Mouse (Mus musculus) neural tube, embryonic 13.5 days (tissue): Measurements from ENCODE around the gene Ssxb1. TPM values are rescaled to one million over a fixed set of nuclear protein-coding genes. Genes with fewer than 3 reads are reported as not detected.
"Not testable (repeated sequence)": the region's sequence is repeated elsewhere in the genome, so short reads cannot be mapped to it uniquely, and the experiment has no call there.

Source experiments
- ATAC-seq: fragments of 200-750 bp; cut with Nextera tagmentation; 2 replicates; pipeline ENCODE4 v1.8.0; 2017; ENCODE audit warnings: low read depth, mild to moderate bottlenecking, moderate TSS enrichment, moderate library complexity
- H3K27ac ChIP-seq: fragments of 300-500 bp; sonication (generic); replicated peaks from 2 replicates; pipeline ENCODE4 v1.5.1; 2015; ENCODE audit warnings: moderate library complexity, mild to moderate bottlenecking, inconsistent platforms
- H3K27me3 ChIP-seq: fragments of 300-500 bp; sonication (generic); 2 replicates; pipeline ENCODE4 v1.6.1; 2015; ENCODE audit warnings: mild to moderate bottlenecking, inconsistent platforms
- H3K36me3 ChIP-seq: fragments of 300-500 bp; sonication (generic); 2 replicates; pipeline ENCODE4 v1.6.1; 2015; ENCODE audit warnings: mild to moderate bottlenecking, inconsistent platforms
- H3K4me1 ChIP-seq: fragments of 300-500 bp; sonication (generic); replicated peaks from 2 replicates; pipeline ENCODE4 v1.6.1; 2015; ENCODE audit warnings: inconsistent platforms
- H3K4me2 ChIP-seq: fragments of 300-500 bp; sonication (generic); 2 replicates; pipeline ENCODE4 v1.6.1; 2015; ENCODE audit warnings: inconsistent platforms, mild to moderate bottlenecking, moderate library complexity
- H3K4me3 ChIP-seq: fragments of 300-500 bp; sonication (generic); 2 replicates; pipeline ENCODE4 v1.5.1; 2015; ENCODE audit warnings: mild to moderate bottlenecking, inconsistent platforms
- H3K9ac ChIP-seq: fragments of 300-500 bp; sonication (generic); 2 replicates; pipeline ENCODE4 v1.6.1; 2015; ENCODE audit warnings: moderate library complexity, mild to moderate bottlenecking, inconsistent platforms
- H3K9me3 ChIP-seq: fragments of 300-500 bp; sonication (generic); 2 replicates; pipeline ENCODE4 v1.6.1; 2016; ENCODE audit warnings: inconsistent platforms
- WGBS: fragments of 180-500 bp; shearing (Covaris S2); methylation state at CpG from one replicate; pipeline ENCODE4 v1.1.7; 2015; 5-methylcytosine and 5-hydroxymethylcytosine counted together
- polyA plus RNA-seq: library from polyadenylated mRNA; unstranded; fragments of >200 nt; fragmentation: Nextera tagmentation; extraction: Ambion mirVana; gene quantifications from 2 replicates; pipeline ENCODE4 v1.2.1, GENCODE M21; 2015

The Ssxb1 gene
- polyA plus RNA-seq, result not detected in 2 replicates

DNA sequence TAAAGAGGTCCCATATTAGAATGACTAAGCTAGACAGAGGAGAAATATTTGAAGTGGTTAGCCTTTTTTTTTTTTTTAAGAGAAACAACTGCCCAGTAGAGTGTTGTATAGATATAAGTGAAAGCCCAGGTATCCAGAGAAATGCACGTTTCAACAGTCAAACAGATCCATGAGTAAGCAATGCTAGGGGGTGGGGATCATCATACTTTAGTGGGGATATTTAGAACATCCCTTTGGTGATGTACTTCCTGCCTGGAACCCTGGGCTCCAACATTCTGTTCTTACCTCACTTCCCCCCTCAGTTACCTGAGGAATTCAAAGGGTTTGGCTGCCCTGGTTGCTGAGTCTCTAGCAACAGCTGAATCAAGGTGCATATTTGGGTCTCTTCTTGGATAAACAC, at the start of gene Ssxb1:
TSS of gene Ssxb1 (plus strand) at position 301 of the 400 bp plus-strand sequence.
- not testable (repeated sequence) for H3K9ac ChIP-seq, H3K4me3 ChIP-seq, H3K4me1 ChIP-seq, H3K36me3 ChIP-seq, H3K4me2 ChIP-seq, H3K9me3 ChIP-seq, H3K27ac ChIP-seq, H3K27me3 ChIP-seq, ATAC-seq
- 26% methylated on average over 1 of the region's 1 CpGs for WGBS

DNA sequence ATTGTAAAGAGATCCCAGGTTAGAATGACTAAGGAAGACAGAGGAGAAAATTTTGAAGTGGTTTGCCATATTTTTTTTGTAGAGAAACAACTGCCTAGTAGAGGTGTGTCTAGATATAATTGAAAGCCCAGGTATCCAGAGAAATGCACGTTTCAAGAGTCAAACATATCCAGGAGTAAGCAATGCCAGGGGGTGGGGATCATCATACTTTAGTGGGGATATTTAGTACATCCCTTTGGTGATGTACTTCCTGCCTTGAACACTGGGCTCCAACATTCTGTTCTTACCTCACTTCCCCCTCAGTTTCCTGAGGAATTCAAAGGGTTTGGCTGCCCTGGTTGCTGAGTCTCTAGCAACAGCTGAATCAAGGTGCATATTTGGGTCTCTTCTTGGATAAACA, 46.4 kb upstream of the Ssxb1 start, which contains the start of gene Ssxb9:
TSS of gene Ssxb9 (plus strand) at position 301 of the 400 bp plus-strand sequence.
- H3K9me3 ChIP-seq, H3K4me3 ChIP-seq: not testable (repeated sequence)
- WGBS, result 36% methylated on average over 1 of the region's 1 CpGs

DNA sequence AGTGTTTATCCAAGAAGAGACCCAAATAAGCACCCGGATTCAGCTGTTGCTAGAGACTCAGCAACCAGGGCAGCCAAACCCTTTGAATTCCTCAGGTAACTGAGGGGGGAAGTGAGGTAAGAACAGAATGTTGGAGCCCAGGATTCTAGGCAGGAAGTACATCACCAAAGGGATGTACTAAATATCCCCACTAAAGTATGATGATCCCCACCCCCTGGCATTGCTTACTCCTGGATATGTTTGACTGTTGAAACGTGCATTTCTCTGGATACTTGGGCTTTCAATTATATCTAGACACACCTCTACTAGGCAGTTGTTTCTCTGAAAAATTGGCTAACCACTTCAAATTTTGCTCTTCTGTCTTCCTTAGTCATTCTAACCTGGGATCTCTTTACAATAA, 48.5 kb downstream of the Ssxb1 start, which contains the start of gene Ssxb2:
TSS of gene Ssxb2 (minus strand) at position 101 of the 400 bp plus-strand sequence.
- not testable (repeated sequence) for H3K9me3 ChIP-seq, H3K4me3 ChIP-seq, H3K9ac ChIP-seq, H3K36me3 ChIP-seq, H3K4me2 ChIP-seq, H3K4me1 ChIP-seq, ATAC-seq, H3K27ac ChIP-seq, H3K27me3 ChIP-seq
- WGBS, result 75% methylated on average over 2 of the region's 2 CpGs

More for the DNA sequence above, 46.4 kb upstream of the Ssxb1 start, which contains the start of gene Ssxb9:
- not testable (repeated sequence) for H3K4me1 ChIP-seq, H3K4me2 ChIP-seq, ATAC-seq, H3K9ac ChIP-seq, H3K27ac ChIP-seq, H3K27me3 ChIP-seq, H3K36me3 ChIP-seq

Other genes with a start within 250 kb of the Ssxb1 start
- 20.5 and 21.2 TPM in 2 replicates for gene Tbc1d25, start 237.1 kb upstream of the Ssxb1 start, polyA plus RNA-seq
- 27.2 and 35.5 TPM in 2 replicates for gene Ebp, start 219.8 kb upstream of the Ssxb1 start, polyA plus RNA-seq
- 40.9 and 47.3 TPM in 2 replicates for gene Porcn, start 206.8 kb upstream of the Ssxb1 start, polyA plus RNA-seq
- 45.5 and 49.2 TPM in 2 replicates for gene Ftsj1, start 160.9 kb upstream of the Ssxb1 start, polyA plus RNA-seq
- 24.6 and 27.9 TPM in 2 replicates for gene Slc38a5, start 142.2 kb upstream of the Ssxb1 start, polyA plus RNA-seq
- gene Ssxb10, start 85.9 kb upstream of the Ssxb1 start, polyA plus RNA-seq, result not detected in 2 replicates
- gene Ssxb9, start 46.3 kb upstream of the Ssxb1 start, polyA plus RNA-seq, result not detected in 2 replicates
- not detected in 2 replicates for gene Ssxb2, start 48.4 kb downstream of the Ssxb1 start, polyA plus RNA-seq
- gene Gm14459, start 111.6 kb downstream of the Ssxb1 start, polyA plus RNA-seq, result not detected in 2 replicates
- gene Ssxb6, start 134.9 kb downstream of the Ssxb1 start, polyA plus RNA-seq, result not detected in 2 replicates
- not detected in 2 replicates for gene Ssxb3, start 178.5 kb downstream of the Ssxb1 start, polyA plus RNA-seq